Mouse (Mus musculus) C3H10T1/2 (cell line): Measurements from ENCODE around the gene Hagh. TPM values are rescaled to one million over a fixed set of nuclear protein-coding genes. Genes with fewer than 3 reads are reported as not detected.

Source experiments
- polyA plus RNA-seq, 2 experiments: library from polyadenylated mRNA; unstranded; fragments of >200 nt; fragmentation: generic; extraction: Trizol; gene quantifications; one replicate each; pipeline ENCODE4 v1.2.1; 2012; ENCODE audit warnings: missing spikeins in 2 of 2

Gene Hagh
- polyA plus RNA-seq = 10 to 100 TPM; 29.5 to 54.2 TPM

DNA sequence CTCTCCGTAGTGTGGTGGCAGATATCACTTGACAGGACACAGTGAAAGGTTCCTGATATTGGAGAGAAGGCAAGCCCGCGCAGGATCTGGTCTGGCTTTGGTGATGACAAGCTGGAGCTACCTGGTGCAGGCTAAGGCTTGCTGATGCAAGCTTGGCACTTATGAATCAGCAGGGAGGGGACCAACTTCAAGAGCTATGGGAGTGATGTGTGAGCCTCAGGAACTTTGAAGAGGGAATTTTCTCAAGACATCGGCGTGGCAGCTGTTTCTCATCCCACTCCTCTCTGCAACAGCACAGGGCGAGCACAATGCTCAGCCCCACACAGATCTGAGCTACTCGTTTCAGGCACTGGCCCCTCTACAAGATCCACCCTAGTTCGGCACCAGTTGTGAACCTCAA lies at the start of gene Hagh:
TSS of gene Hagh (plus strand) at position 302 of the 400 bp plus-strand sequence.

GRCm38 (mm10) chr17:24803952-24804951 lies 35.7 kb upstream of the Hagh start, which contains the start of gene Meiob:
Meiob (plus strand) TSS chr17:24804289.

GRCm38 (mm10) chr17:24850065-24850772 lies 10.3 kb downstream of the Hagh start, which contains the start of gene Fahd1:
Fahd1 (minus strand) TSS chr17:24850364.

GRCm38 (mm10) chr17:24865776-24866175 lies 25.8 kb downstream of the Hagh start, which contains the start of gene Igfals:
Igfals (plus strand) TSS chr17:24865997.

DNA sequence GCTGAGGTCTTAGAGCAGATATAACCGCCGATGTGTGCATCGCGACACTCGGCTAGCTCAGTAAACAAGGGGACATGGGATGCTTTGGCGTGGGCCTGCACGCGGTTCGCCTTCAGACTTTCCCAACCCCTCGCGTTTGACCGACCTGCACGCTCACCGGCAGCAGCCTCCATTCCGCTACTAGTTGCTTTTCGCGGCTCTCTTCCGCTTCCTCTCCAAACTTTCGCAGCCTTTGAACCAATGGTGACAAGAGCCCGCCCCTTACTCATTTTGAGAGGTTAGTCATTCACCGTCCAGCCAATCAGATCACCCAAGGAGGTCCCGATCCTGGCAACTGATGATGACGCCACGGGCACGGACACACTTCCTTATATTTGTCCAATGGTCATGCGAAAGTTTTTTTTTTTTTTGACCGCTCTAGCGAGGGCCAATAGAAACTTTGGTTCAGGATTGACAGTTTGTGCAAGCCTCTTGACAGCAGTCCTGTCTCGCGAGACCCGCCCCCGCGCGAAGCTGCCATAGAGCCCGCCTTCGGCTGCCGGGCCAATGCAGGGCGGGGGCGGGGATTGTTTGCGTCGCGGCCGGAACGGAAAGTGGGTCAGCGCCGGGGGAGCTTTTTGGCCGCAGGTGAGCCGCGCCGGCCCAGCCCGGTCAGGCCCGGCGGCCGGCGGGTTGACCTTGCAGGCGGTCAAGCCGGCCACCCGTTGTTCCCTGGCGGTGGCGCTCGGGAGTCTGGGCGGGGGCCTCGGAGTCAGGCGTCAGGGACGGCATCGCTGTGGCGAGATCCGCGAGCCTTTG lies 46.4 kb downstream of the Hagh start, which contains the start of the genes Nubp2 and Spsb3:
TSS of gene Nubp2 (minus strand) at position 216 of the 798 bp plus-strand sequence.
TSS of gene Spsb3 (plus strand) at position 510 of the 798 bp plus-strand sequence.

GRCm38 (mm10) chr17:24894995-24895547 lies 55.1 kb downstream of the Hagh start, which contains the start of the genes Eme2 and Mrps34:
Eme2 (minus strand) TSS chr17:24895087.
Mrps34 (plus strand) TSS chr17:24895116.

GRCm38 (mm10) chr17:24896241-24896992 lies 56.5 kb downstream of the Hagh start, which contains the start of gene Nme3:
Nme3 (plus strand) TSS chr17:24896500.

Other genes starting within 250 kb of the Hagh start
- gene Tsc2, start 207.5 kb upstream of the Hagh start, polyA plus RNA-seq = 100 to 1,000 TPM in 1 of 2 experiments, 10 to 100 TPM in 1; 78.3 to 110 TPM
- 10 to 100 TPM; 27.3 to 51.1 TPM for gene Nthl1, start 207.5 kb upstream of the Hagh start, polyA plus RNA-seq
- gene Slc9a3r2, start 189.8 kb upstream of the Hagh start, polyA plus RNA-seq = 10 to 100 TPM in 1 of 2 experiments, 1 to 10 TPM in 1; 2.8 to 26.5 TPM
- gene Npw, start 181.7 kb upstream of the Hagh start, polyA plus RNA-seq = not detected
- 10 to 100 TPM; 14.9 to 24.2 TPM for gene Zfp598, start 170.5 kb upstream of the Hagh start, polyA plus RNA-seq
- gene Syngr3, start 150.2 kb upstream of the Hagh start, polyA plus RNA-seq = under 1 TPM; 0.14 to 0.27 TPM
- 10 to 100 TPM; 40.0 to 84.5 TPM for gene Gfer, start 144.0 kb upstream of the Hagh start, polyA plus RNA-seq
- gene Noxo1, start 143.9 kb upstream of the Hagh start, polyA plus RNA-seq = 1 to 10 TPM; 1.9 to 6.3 TPM
- gene Tbl3, start 132.5 kb upstream of the Hagh start, polyA plus RNA-seq = 100 to 1,000 TPM in 1 of 2 experiments, 10 to 100 TPM in 1; 28.8 to 116 TPM
- 1 to 10 TPM; 2.0 to 2.2 TPM for gene Rnf151, start 122.1 kb upstream of the Hagh start, polyA plus RNA-seq
- gene Rps2, start 122.0 kb upstream of the Hagh start, polyA plus RNA-seq = 100 to 1,000 TPM; 451 to 471 TPM
- gene Ndufb10, start 115.7 kb upstream of the Hagh start, polyA plus RNA-seq = 100 to 1,000 TPM; 438 to 576 TPM
- gene Rpl3l, start 112.3 kb upstream of the Hagh start, polyA plus RNA-seq = not detected
- gene Msrb1, start 103.5 kb upstream of the Hagh start, polyA plus RNA-seq = 100 to 1,000 TPM in 1 of 2 experiments, 10 to 100 TPM in 1; 99.5 to 155 TPM
- gene Hs3st6, start 87.2 kb upstream of the Hagh start, polyA plus RNA-seq = under 1 TPM; 0.02 to 0.04 TPM
- not detected for gene Meiob, start 35.9 kb upstream of the Hagh start, polyA plus RNA-seq
- gene Fahd1, start 10.2 kb downstream of the Hagh start, polyA plus RNA-seq = 10 to 100 TPM in 1 of 2 experiments, 1 to 10 TPM in 1; 2.4 to 14.2 TPM
- gene Igfals, start 25.9 kb downstream of the Hagh start, polyA plus RNA-seq = 1 to 10 TPM in 1 of 2 experiments, under 1 TPM in 1; 0.02 to 1.7 TPM
- 10 to 100 TPM; 52.2 to 83.5 TPM for gene Nubp2, start 46.2 kb downstream of the Hagh start, polyA plus RNA-seq
- 10 to 100 TPM; 29.6 to 47.8 TPM for gene Spsb3, start 46.5 kb downstream of the Hagh start, polyA plus RNA-seq
- gene Eme2, start 54.9 kb downstream of the Hagh start, polyA plus RNA-seq = 10 to 100 TPM; 10.0 to 12.7 TPM
- gene Mrps34, start 55.0 kb downstream of the Hagh start, polyA plus RNA-seq = 100 to 1,000 TPM; 126 to 185 TPM
- gene Nme3, start 56.4 kb downstream of the Hagh start, polyA plus RNA-seq = 10 to 100 TPM; 23.3 to 53.3 TPM
- gene Mapk8ip3, start 96.8 kb downstream of the Hagh start, polyA plus RNA-seq = 10 to 100 TPM in 1 of 2 experiments, 1 to 10 TPM in 1; 3.9 to 54.1 TPM
- gene Jpt2, start 120.5 kb downstream of the Hagh start, polyA plus RNA-seq = 10 to 100 TPM; 19.4 to 33.6 TPM
- gene Cramp1l, start 175.6 kb downstream of the Hagh start, polyA plus RNA-seq = 1 to 10 TPM in 1 of 2 experiments, under 1 TPM in 1; 0.59 to 5.7 TPM
- gene Ift140, start 175.9 kb downstream of the Hagh start, polyA plus RNA-seq = 10 to 100 TPM in 1 of 2 experiments, 1 to 10 TPM in 1; 6.5 to 21.9 TPM
- under 1 TPM; 0.61 to 0.90 TPM for gene Tmem204, start 243.4 kb downstream of the Hagh start, polyA plus RNA-seq